Mouse (Mus musculus): ENCODE measurements around the gene Pex26. TPM values are rescaled to one million over a fixed set of nuclear protein-coding genes. Genes with fewer than 3 reads are reported as not detected.

The Pex26 gene
- polyA plus RNA-seq, 1 experiment from 2014 or later, result 13.4 TPM

GRCm38 (mm10) chr6:121219406-121219805 is 35.9 kb downstream of the Pex26 start:
- H3K9ac ChIP-seq (ENCODE audit: low read depth, low read length), result no peak overlapping the region

GRCm38 (mm10) chr6:121220181-121220580 is 36.7 kb downstream of the Pex26 start:
- Histone ChIP-seq H3K27me3 (replicated peaks; ENCODE audit: control insufficient read depth, insufficient read depth, low read length) (no peaks in the 10 kb centered on the region), H3K36me3 (ENCODE audit: control insufficient read depth, insufficient read depth, low read length) (no peaks in the 10 kb centered on the region), H3K9ac (ENCODE audit: low read depth, low read length) (no peak overlapping the region), H3K4me3 (ENCODE audit: low read length) (no peak overlapping the region), H3K4me1 (ENCODE audit: control insufficient read depth, insufficient read depth, low read length) (no peaks in the 10 kb centered on the region), H3K9me3 (ENCODE audit: control insufficient read depth, low read length) (no peaks in the 10 kb centered on the region), H3K4me2 (ENCODE audit: low read depth, low read length) (no peak overlapping the region), H3K27ac (ENCODE audit: low read length) (no peak overlapping the region)
- ATAC-seq, result no peak
- WGBS, result 89% methylated on average over 10 of the region's 10 CpGs

More at GRCm38 (mm10) chr6:121219406-121219805, 35.9 kb downstream of the Pex26 start:
- H3K4me2 ChIP-seq (ENCODE audit: low read depth, low read length), result no peak overlapping the region
- H3K27ac ChIP-seq (ENCODE audit: low read length), result no peak overlapping the region
- WGBS, result 78% methylated on average over 4 of the region's 4 CpGs
- H3K4me3 ChIP-seq (ENCODE audit: low read length), result no peak overlapping the region
- H3K36me3 ChIP-seq (ENCODE audit: control insufficient read depth, insufficient read depth, low read length), result no peaks in the 10 kb centered on the region
- H3K27me3 ChIP-seq (replicated peaks; ENCODE audit: control insufficient read depth, insufficient read depth, low read length), result no peaks in the 10 kb centered on the region
- no peak for ATAC-seq
- H3K9me3 ChIP-seq (ENCODE audit: control insufficient read depth, low read length), result no peaks in the 10 kb centered on the region
- H3K4me1 ChIP-seq (ENCODE audit: control insufficient read depth, insufficient read depth, low read length), result no peaks in the 10 kb centered on the region

GRCm38 (mm10) chr6:121221876-121222597 is 38.6 kb downstream of the Pex26 start:
- Histone ChIP-seq H3K4me3 (ENCODE audit: low read length) (no peak overlapping the region), H3K4me2 (ENCODE audit: low read depth, low read length) (no peak overlapping the region), H3K4me1 (ENCODE audit: control insufficient read depth, insufficient read depth, low read length) (no peaks in the 10 kb centered on the region), H3K27me3 (replicated peaks; ENCODE audit: control insufficient read depth, insufficient read depth, low read length) (no peaks in the 10 kb centered on the region), H3K9me3 (ENCODE audit: control insufficient read depth, low read length) (no peaks in the 10 kb centered on the region), H3K36me3 (ENCODE audit: control insufficient read depth, insufficient read depth, low read length) (no peaks in the 10 kb centered on the region), H3K9ac (ENCODE audit: low read depth, low read length) (no peak overlapping the region), H3K27ac (ENCODE audit: low read length) (no peak overlapping the region)
- ATAC-seq, result no peak
- 71% methylated on average over 8 of the region's 8 CpGs for WGBS

- Histone ChIP-seq H3K9me3 (ENCODE audit: control insufficient read depth, low read length) (no peaks in the 10 kb centered on the region), H3K4me2 (ENCODE audit: low read depth, low read length) (no peak overlapping the region), H3K4me1 (ENCODE audit: control insufficient read depth, insufficient read depth, low read length) (no peaks in the 10 kb centered on the region), H3K4me3 (ENCODE audit: low read length) (no peak overlapping the region), H3K27me3 (replicated peaks; ENCODE audit: control insufficient read depth, insufficient read depth, low read length) (no peaks in the 10 kb centered on the region), H3K27ac (ENCODE audit: low read length) (no peak overlapping the region), H3K9ac (ENCODE audit: low read depth, low read length) (no peak overlapping the region), H3K36me3 (ENCODE audit: control insufficient read depth, insufficient read depth, low read length) (no peaks in the 10 kb centered on the region)
- WGBS, result 97% methylated on average over 14 of the region's 14 CpGs
- ATAC-seq, result no peak
These were observed 39.5 kb downstream of the Pex26 start for GRCm38 (mm10) chr6:121223001-121223400.

GRCm38 (mm10) chr6:121224067-121224466 is 40.6 kb downstream of the Pex26 start:
- no peaks in the 10 kb centered on the region for H3K36me3 ChIP-seq (ENCODE audit: control insufficient read depth, insufficient read depth, low read length)
- no peak overlapping the region for H3K9ac ChIP-seq (ENCODE audit: low read depth, low read length)
- no peak for ATAC-seq
- H3K4me2 ChIP-seq (ENCODE audit: low read depth, low read length), result no peak overlapping the region
- H3K27me3 ChIP-seq (replicated peaks; ENCODE audit: control insufficient read depth, insufficient read depth, low read length), result no peaks in the 10 kb centered on the region
- H3K4me1 ChIP-seq (ENCODE audit: control insufficient read depth, insufficient read depth, low read length), result no peaks in the 10 kb centered on the region
- H3K4me3 ChIP-seq (ENCODE audit: low read length), result no peak overlapping the region
- no peak overlapping the region for H3K27ac ChIP-seq (ENCODE audit: low read length)
- no peaks in the 10 kb centered on the region for H3K9me3 ChIP-seq (ENCODE audit: control insufficient read depth, low read length)
- WGBS, result 64% methylated on average over 5 of the region's 5 CpGs

- Histone ChIP-seq H3K4me2 (ENCODE audit: low read depth, low read length) (no peak overlapping the region), H3K9me3 (ENCODE audit: control insufficient read depth, low read length) (no peaks in the 10 kb centered on the region), H3K27me3 (replicated peaks; ENCODE audit: control insufficient read depth, insufficient read depth, low read length) (no peaks in the 10 kb centered on the region), H3K36me3 (ENCODE audit: control insufficient read depth, insufficient read depth, low read length) (no peaks in the 10 kb centered on the region), H3K4me1 (ENCODE audit: control insufficient read depth, insufficient read depth, low read length) (no peaks in the 10 kb centered on the region), H3K4me3 (ENCODE audit: low read length) (no peak overlapping the region), H3K9ac (ENCODE audit: low read depth, low read length) (no peak overlapping the region), H3K27ac (ENCODE audit: low read length) (no peak overlapping the region)
- ATAC-seq, result no peak
- 10% methylated on average over 6 of the region's 6 CpGs for WGBS
These were observed 41.5 kb downstream of the Pex26 start for GRCm38 (mm10) chr6:121224993-121225392.

- no peak for ATAC-seq
- H3K27ac ChIP-seq (ENCODE audit: low read length), result no peak overlapping the region
- 51% methylated on average over 4 of the region's 4 CpGs for WGBS
These were observed 42.6 kb downstream of the Pex26 start for GRCm38 (mm10) chr6:121226043-121226442.

GRCm38 (mm10) chr6:121226744-121227143 is 43.3 kb downstream of the Pex26 start:
- H3K4me2 ChIP-seq (ENCODE audit: low read depth, low read length), result no peak overlapping the region
- no peak overlapping the region for H3K9ac ChIP-seq (ENCODE audit: low read depth, low read length)
- no peak overlapping the region for H3K4me3 ChIP-seq (ENCODE audit: low read length)
- no peaks in the 10 kb centered on the region for H3K36me3 ChIP-seq (ENCODE audit: control insufficient read depth, insufficient read depth, low read length)
- H3K9me3 ChIP-seq (ENCODE audit: control insufficient read depth, low read length), result no peaks in the 10 kb centered on the region
- H3K4me1 ChIP-seq (ENCODE audit: control insufficient read depth, insufficient read depth, low read length), result no peaks in the 10 kb centered on the region
- no peak overlapping the region for H3K27ac ChIP-seq (ENCODE audit: low read length)
- H3K27me3 ChIP-seq (replicated peaks; ENCODE audit: control insufficient read depth, insufficient read depth, low read length), result no peaks in the 10 kb centered on the region
- ATAC-seq, result no peak
- 68% methylated on average over 2 of the region's 2 CpGs for WGBS

More at GRCm38 (mm10) chr6:121226043-121226442, 42.6 kb downstream of the Pex26 start:
- no peak overlapping the region for H3K4me2 ChIP-seq (ENCODE audit: low read depth, low read length)
- H3K4me3 ChIP-seq (ENCODE audit: low read length), result no peak overlapping the region
- no peaks in the 10 kb centered on the region for H3K27me3 ChIP-seq (replicated peaks; ENCODE audit: control insufficient read depth, insufficient read depth, low read length)
- H3K9me3 ChIP-seq (ENCODE audit: control insufficient read depth, low read length), result no peaks in the 10 kb centered on the region
- no peak overlapping the region for H3K9ac ChIP-seq (ENCODE audit: low read depth, low read length)
- no peaks in the 10 kb centered on the region for H3K4me1 ChIP-seq (ENCODE audit: control insufficient read depth, insufficient read depth, low read length)
- no peaks in the 10 kb centered on the region for H3K36me3 ChIP-seq (ENCODE audit: control insufficient read depth, insufficient read depth, low read length)

- no peak for ATAC-seq
- Histone ChIP-seq H3K4me3 (ENCODE audit: low read length) (no peak overlapping the region), H3K4me2 (ENCODE audit: low read depth, low read length) (no peak overlapping the region), H3K4me1 (ENCODE audit: control insufficient read depth, insufficient read depth, low read length) (no peaks in the 10 kb centered on the region), H3K36me3 (ENCODE audit: control insufficient read depth, insufficient read depth, low read length) (no peaks in the 10 kb centered on the region), H3K9ac (ENCODE audit: low read depth, low read length) (no peak overlapping the region), H3K27me3 (replicated peaks; ENCODE audit: control insufficient read depth, insufficient read depth, low read length) (no peaks in the 10 kb centered on the region), H3K9me3 (ENCODE audit: control insufficient read depth, low read length) (no peaks in the 10 kb centered on the region), H3K27ac (ENCODE audit: low read length) (no peak overlapping the region)
- WGBS, result 62% methylated on average over 8 of the region's 8 CpGs
These were observed 45.0 kb downstream of the Pex26 start for GRCm38 (mm10) chr6:121228421-121228820.

- H3K4me3 ChIP-seq (ENCODE audit: low read length), result no peak overlapping the region
- H3K36me3 ChIP-seq (ENCODE audit: control insufficient read depth, insufficient read depth, low read length), result no peaks in the 10 kb centered on the region
- no peak overlapping the region for H3K9ac ChIP-seq (ENCODE audit: low read depth, low read length)
- no peaks in the 10 kb centered on the region for H3K27me3 ChIP-seq (replicated peaks; ENCODE audit: control insufficient read depth, insufficient read depth, low read length)
- no peaks in the 10 kb centered on the region for H3K4me1 ChIP-seq (ENCODE audit: control insufficient read depth, insufficient read depth, low read length)
- peak; percentile 59 for ATAC-seq
- no peak overlapping the region for H3K27ac ChIP-seq (ENCODE audit: low read length)
- no peaks in the 10 kb centered on the region for H3K9me3 ChIP-seq (ENCODE audit: control insufficient read depth, low read length)
- 53% methylated on average over 1 of the region's 1 CpGs for WGBS
- H3K4me2 ChIP-seq (ENCODE audit: low read depth, low read length), result no peak overlapping the region
These were observed 49.2 kb downstream of the Pex26 start for GRCm38 (mm10) chr6:121232652-121233051.
